Mouse (Mus musculus) forebrain, embryonic 14.5 days (tissue): ENCODE measurements around the gene Ankrd27. TPM values are rescaled to one million over a fixed set of nuclear protein-coding genes. Genes with fewer than 3 reads are reported as not detected.

Experiments used
- ATAC-seq: fragments of 200-750 bp; cut with Nextera tagmentation; 2 replicates; pipeline ENCODE4 v1.8.0; 2017; ENCODE audit warnings: mild to moderate bottlenecking, moderate library complexity
- DNase-seq: peaks from one replicate; pipeline ENCODE4 v3.0.0-alpha.2; 2015; ENCODE audit warnings: low spot score
- H3K27ac ChIP-seq: fragments of 300-500 bp; sonication (generic); 2 replicates; pipeline ENCODE4 v1.5.1; 2014; ENCODE audit warnings: low read depth, mild to moderate bottlenecking, control low read depth, low read length, moderate library complexity
- H3K27me3 ChIP-seq: fragments of 300-500 bp; sonication (generic); replicated peaks from 2 replicates; pipeline ENCODE4 v1.6.1; 2014; ENCODE audit warnings: low read length, control low read depth, mixed read lengths; ENCODE audit not compliant: control insufficient read depth, insufficient read depth
- H3K36me3 ChIP-seq: fragments of 300-500 bp; sonication (generic); 2 replicates; pipeline ENCODE4 v1.6.1; 2014; ENCODE audit warnings: low read length, control low read depth; ENCODE audit not compliant: control insufficient read depth, insufficient read depth
- H3K4me1 ChIP-seq: fragments of 300-500 bp; sonication (generic); 2 replicates; pipeline ENCODE4 v1.6.1; 2014; ENCODE audit warnings: antibody characterized with exemption, low read length, control low read depth; ENCODE audit not compliant: control insufficient read depth, insufficient read depth
- H3K4me2 ChIP-seq: fragments of 300-500 bp; sonication (generic); 2 replicates; pipeline ENCODE4 v1.6.1; 2014; ENCODE audit warnings: mild to moderate bottlenecking, control low read depth, low read length
- H3K4me3 ChIP-seq: fragments of 300-500 bp; sonication (generic); 2 replicates; pipeline ENCODE4 v1.5.1; 2014; ENCODE audit warnings: low read depth, low read length, control low read depth
- H3K9ac ChIP-seq: fragments of 300-500 bp; sonication (generic); 2 replicates; pipeline ENCODE4 v1.6.1; 2014; ENCODE audit warnings: mild to moderate bottlenecking, low read length, control low read depth, moderate library complexity
- H3K9me3 ChIP-seq: fragments of 300-500 bp; sonication (generic); replicated peaks from 2 replicates; pipeline ENCODE4 v1.6.1; 2016; ENCODE audit warnings: low read length, control low read depth, mixed read lengths; ENCODE audit not compliant: control insufficient read depth
- WGBS: fragments of 180-500 bp; shearing (Covaris S2); extraction: QIAGEN DNeasy Blood & Tissue Kit; methylation state at CpG from one replicate; pipeline ENCODE4 v1.1.7; 2014; 5-methylcytosine and 5-hydroxymethylcytosine counted together
- polyA plus RNA-seq: library from polyadenylated mRNA; unstranded; fragments of >200 nt; fragmentation: Nextera tagmentation; extraction: Ambion mirVana; gene quantifications from 2 replicates; pipeline ENCODE4 v1.2.1, GENCODE M21; 2014

Gene Ankrd27
- polyA plus RNA-seq, 1 experiment from 2014 or later, result 21.8 TPM

- H3K27me3 ChIP-seq, result no peaks in the 10 kb centered on the region
- no peaks in the 10 kb centered on the region for H3K9me3 ChIP-seq
- 94% methylated on average over 10 of the region's 10 CpGs for WGBS
- H3K4me1 ChIP-seq, result no peaks in the 10 kb centered on the region
- DNase-seq (no peak), ATAC-seq (no peak)
- peaks cover 46% of the 10 kb centered on the region for H3K36me3 ChIP-seq
- no peak overlapping the region for H3K4me3 ChIP-seq
- no peak overlapping the region for H3K9ac ChIP-seq
- H3K4me2 ChIP-seq, result no peak overlapping the region
- no peak overlapping the region for H3K27ac ChIP-seq
Measured at GRCm38 (mm10) chr7:35606816-35607215, 20.8 kb downstream of the Ankrd27 start.

DNA sequence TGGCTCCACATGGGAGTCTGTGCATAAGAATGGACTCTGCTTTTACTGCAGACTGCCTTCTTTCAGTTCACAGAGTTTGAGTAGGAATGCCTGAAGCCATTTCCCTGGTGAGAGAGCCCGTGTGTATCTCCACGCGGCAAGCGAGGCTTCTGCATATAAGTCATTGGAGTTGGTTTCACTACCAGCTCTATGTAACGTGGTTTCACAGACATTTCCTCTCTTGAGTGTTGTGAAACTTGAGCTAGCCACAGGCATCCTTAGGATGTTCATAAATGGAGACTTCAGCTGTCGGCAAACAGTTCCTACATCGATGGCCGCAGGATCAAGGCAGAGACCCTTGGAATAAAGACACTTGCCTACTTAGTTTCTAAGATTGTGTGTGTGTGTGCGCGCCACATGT, 23.2 kb downstream of the Ankrd27 start:
- peaks cover 50% of the 10 kb centered on the region for H3K36me3 ChIP-seq

DNA sequence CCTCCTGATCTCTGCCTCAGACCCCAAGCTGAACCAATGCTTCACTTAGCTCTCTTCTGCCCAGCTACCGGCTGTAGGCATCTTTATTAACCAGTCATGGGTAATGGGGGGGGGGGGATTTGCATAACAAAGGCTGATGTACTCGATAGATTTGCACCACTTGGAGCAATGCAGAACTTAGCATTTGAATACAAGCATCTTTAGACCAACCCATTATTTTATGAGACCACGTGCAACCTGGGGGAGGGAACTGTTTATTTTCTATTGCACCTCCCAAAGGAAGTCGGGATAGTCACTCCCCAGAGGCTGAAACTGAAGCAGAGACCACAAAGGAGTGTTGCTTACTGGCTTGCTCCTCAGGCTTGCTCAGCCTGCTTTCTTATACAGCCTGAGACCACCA, 31.5 kb downstream of the Ankrd27 start:
- no peak overlapping the region for H3K27ac ChIP-seq
- H3K9ac ChIP-seq, result no peak overlapping the region
- 24% methylated on average over 4 of the region's 4 CpGs for WGBS
- H3K4me2 ChIP-seq, result no peak overlapping the region
- ATAC-seq (0 out of 2 replicates have a peak, but pooled peaks have one; percentile 44), DNase-seq (peak; percentile 10)
- H3K4me3 ChIP-seq, result no peak overlapping the region
- no peaks in the 10 kb centered on the region for H3K9me3 ChIP-seq
- no peaks in the 10 kb centered on the region for H3K4me1 ChIP-seq
- H3K27me3 ChIP-seq, result no peaks in the 10 kb centered on the region
- peaks cover 68% of the 10 kb centered on the region for H3K36me3 ChIP-seq

More for the DNA sequence above, 23.2 kb downstream of the Ankrd27 start:
- no peak overlapping the region for H3K27ac ChIP-seq
- H3K4me3 ChIP-seq, result no peak overlapping the region
- H3K9me3 ChIP-seq, result no peaks in the 10 kb centered on the region
- WGBS, result 92% methylated on average over 10 of the region's 10 CpGs
- no peak overlapping the region for H3K9ac ChIP-seq
- ATAC-seq (no peak), DNase-seq (no peak)
- no peaks in the 10 kb centered on the region for H3K27me3 ChIP-seq
- no peak overlapping the region for H3K4me2 ChIP-seq
- no peaks in the 10 kb centered on the region for H3K4me1 ChIP-seq

- no peaks in the 10 kb centered on the region for H3K4me1 ChIP-seq
- H3K9ac ChIP-seq, result no peak overlapping the region
- H3K4me2 ChIP-seq, result no peak overlapping the region
- peaks cover 66% of the 10 kb centered on the region for H3K36me3 ChIP-seq
- DNase-seq, result no peak
- ATAC-seq, result no peak
- 85% methylated on average over 10 of the region's 10 CpGs for WGBS
- H3K27me3 ChIP-seq, result no peaks in the 10 kb centered on the region
- no peak overlapping the region for H3K27ac ChIP-seq
- H3K4me3 ChIP-seq, result no peak overlapping the region
- no peaks in the 10 kb centered on the region for H3K9me3 ChIP-seq
Measured at GRCm38 (mm10) chr7:35622626-35623025, 36.6 kb downstream of the Ankrd27 start.

DNA sequence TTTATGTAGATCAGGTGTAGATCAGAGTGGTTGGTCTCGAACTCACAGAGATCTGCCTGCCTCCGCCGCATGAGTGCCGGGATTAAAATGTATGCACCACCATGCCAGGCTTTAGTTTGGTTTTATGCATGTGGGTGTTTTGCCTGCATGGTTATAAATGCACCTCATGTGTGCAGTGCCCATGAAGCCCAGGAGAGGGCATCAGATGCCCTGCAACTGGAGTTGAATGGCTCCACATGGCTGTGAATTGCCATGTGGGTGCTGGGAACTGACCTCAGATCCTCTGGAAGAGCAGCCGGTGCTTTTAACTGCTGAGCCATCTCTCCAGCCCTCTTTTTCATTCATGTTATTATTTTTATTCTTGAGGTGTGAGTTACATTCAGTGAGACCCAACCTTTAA, 40.0 kb downstream of the Ankrd27 start:
- H3K36me3 ChIP-seq, result peaks cover 69% of the 10 kb centered on the region
- H3K9me3 ChIP-seq, result no peaks in the 10 kb centered on the region
- H3K4me3 ChIP-seq, result no peak overlapping the region
- WGBS, result over 99% methylated on average over 5 of the region's 5 CpGs
- H3K4me2 ChIP-seq, result no peak overlapping the region
- H3K9ac ChIP-seq, result no peak overlapping the region
- H3K27ac ChIP-seq, result no peak overlapping the region
- no peaks in the 10 kb centered on the region for H3K4me1 ChIP-seq
- DNase-seq (no peak), ATAC-seq (no peak)
- no peaks in the 10 kb centered on the region for H3K27me3 ChIP-seq

DNA sequence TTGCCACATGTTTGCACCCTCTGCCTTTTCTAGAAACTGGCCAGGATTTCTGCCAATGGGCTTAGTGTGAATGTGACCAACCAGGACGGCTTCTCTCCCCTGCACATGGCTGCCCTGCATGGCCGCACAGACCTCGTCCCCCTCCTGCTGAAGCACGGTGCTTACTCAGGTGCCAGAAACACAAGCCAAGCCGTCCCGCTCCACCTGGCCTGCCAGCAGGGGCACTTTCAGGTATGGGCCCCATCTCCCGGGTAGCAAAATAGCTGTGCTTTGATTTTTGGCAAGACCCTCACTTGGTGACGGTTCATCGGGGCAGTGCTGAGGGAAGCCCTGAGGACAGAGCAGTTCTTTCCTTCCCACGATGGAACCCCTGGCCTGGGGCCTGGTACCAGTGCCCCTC, 41.3 kb downstream of the Ankrd27 start:
- H3K4me1 ChIP-seq, result no peaks in the 10 kb centered on the region
- H3K36me3 ChIP-seq, result peaks cover 68% of the 10 kb centered on the region
- no peak overlapping the region for H3K9ac ChIP-seq
- DNase-seq, result no peak
- no peaks in the 10 kb centered on the region for H3K9me3 ChIP-seq
- H3K27ac ChIP-seq, result no peak overlapping the region
- WGBS, result 94% methylated on average over 10 of the region's 10 CpGs
- ATAC-seq, result no peak
- no peaks in the 10 kb centered on the region for H3K27me3 ChIP-seq
- H3K4me2 ChIP-seq, result no peak overlapping the region
- H3K4me3 ChIP-seq, result no peak overlapping the region

GRCm38 (mm10) chr7:35628496-35628895, 42.5 kb downstream of the Ankrd27 start:
- Histone ChIP-seq H3K4me2 (no peak overlapping the region), H3K4me3 (no peak overlapping the region), H3K9ac (no peak overlapping the region), H3K4me1 (no peaks in the 10 kb centered on the region), H3K27me3 (no peaks in the 10 kb centered on the region), H3K9me3 (no peaks in the 10 kb centered on the region), H3K27ac (no peak overlapping the region), H3K36me3 (peaks cover 58% of the 10 kb centered on the region)
- peak; percentile 10 for DNase-seq
- 70% methylated on average over 5 of the region's 5 CpGs for WGBS
- ATAC-seq, result no peak

DNA sequence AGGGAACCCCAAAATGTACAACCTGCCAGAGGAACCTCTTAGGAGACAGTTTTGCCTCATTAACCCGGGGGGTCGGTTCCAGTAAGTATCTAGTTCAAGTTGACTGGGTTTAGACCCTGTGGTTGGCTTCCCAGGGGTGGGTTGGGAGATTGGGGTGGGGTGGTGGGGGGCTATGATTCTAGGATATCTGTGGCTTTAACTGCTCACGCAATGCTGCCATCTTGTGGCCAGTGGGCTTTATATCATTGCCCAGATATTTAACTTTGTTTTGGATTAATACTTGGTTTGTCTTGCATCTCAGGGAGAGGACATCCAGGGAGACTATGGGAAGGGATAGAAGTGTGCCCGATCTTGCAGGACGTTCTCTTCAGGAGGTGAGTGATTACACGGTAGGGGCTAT, 50.2 kb downstream of the Ankrd27 start:
- WGBS, result 75% methylated on average over 6 of the region's 6 CpGs
- H3K4me1 ChIP-seq, result no peaks in the 10 kb centered on the region
- peak; percentile 66 for DNase-seq
- no peaks in the 10 kb centered on the region for H3K27me3 ChIP-seq
- peaks cover 63% of the 10 kb centered on the region for H3K36me3 ChIP-seq
- no peak overlapping the region for H3K9ac ChIP-seq
- H3K27ac ChIP-seq, result no peak overlapping the region
- no peak for ATAC-seq
- H3K4me3 ChIP-seq, result no peak overlapping the region
- no peaks in the 10 kb centered on the region for H3K9me3 ChIP-seq
- no peak overlapping the region for H3K4me2 ChIP-seq

GRCm38 (mm10) chr7:35636874-35637273, 50.8 kb downstream of the Ankrd27 start:
- Histone ChIP-seq H3K27ac (no peak overlapping the region), H3K4me3 (no peak overlapping the region), H3K36me3 (peaks cover 64% of the 10 kb centered on the region), H3K27me3 (no peaks in the 10 kb centered on the region), H3K4me2 (no peak overlapping the region), H3K4me1 (no peaks in the 10 kb centered on the region), H3K9ac (no peak overlapping the region), H3K9me3 (no peaks in the 10 kb centered on the region)
- 97% methylated on average over 9 of the region's 9 CpGs for WGBS
- no peak for DNase-seq
- no peak for ATAC-seq
